Mouse (Mus musculus) E14TG2a.4 (cell line): ENCODE measurements at regions not wholly inside any gene's neighbourhood (a gene's known extent, or its start where the extent isn't known, plus 50 kb on each side); places are given as distances from the start of the nearest gene placed in this dataset.

Source experiments
- CTCF ChIP-seq: conservative IDR thresholded peaks from 2 replicates; pipeline ENCODE4 v1.5.1; 2014; ENCODE audit warnings: low read length
- NANOG ChIP-seq: IDR thresholded peaks from 2 replicates; pipeline ENCODE4 v1.6.1; 2014; ENCODE audit warnings: borderline replicate concordance, low read length, mixed read lengths
- POU5F1 ChIP-seq: IDR thresholded peaks from 2 replicates; pipeline ENCODE4 v1.6.1; 2014; ENCODE audit warnings: low read length, borderline replicate concordance

- TF ChIP-seq CTCF: no peak
- TF ChIP-seq NANOG: no peak
- TF ChIP-seq POU5F1: no peak
Measured at GRCm38 (mm10) chr12:107181291-107181690, 307.1 kb upstream of the 3110018I06Rik start.
